15 mouse cellular contexts compared by ENCODE assay signal in the genomic region with DNA sequence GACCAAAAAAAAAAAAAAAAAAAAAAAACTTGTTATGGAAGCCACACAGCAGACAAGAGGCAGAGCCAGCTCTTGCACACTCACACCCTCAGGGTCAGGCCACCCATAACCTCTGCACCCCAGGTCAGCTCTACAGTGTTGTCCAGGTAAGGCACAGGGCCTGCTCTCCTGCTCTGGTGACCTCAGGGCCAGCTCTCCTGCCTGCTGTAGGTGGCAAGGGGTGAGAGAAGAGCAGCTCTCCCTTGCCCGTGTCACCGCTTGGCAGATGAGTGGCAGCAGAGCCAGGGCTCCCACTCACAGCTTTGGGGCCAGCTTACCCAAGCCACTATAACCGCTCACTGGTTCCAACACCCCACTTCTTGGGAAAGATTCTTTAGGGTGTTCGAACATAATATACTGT. TPM values are rescaled to one million over a fixed set of nuclear protein-coding genes. Genes with fewer than 3 reads are reported as not detected.
"Had no signal": no experiment of that assay in that cellular context is flagged by ENCODE, and none has a peak within 500 bp of the region (broad histone marks: within the 10 kb centered on the region; RNA-seq: fewer than 3 reads in every experiment).

No protein-coding gene starts in this region.

- H3K27me3 ChIP-seq: neural tube, embryonic 15.5 days; stomach, embryonic 15.5 days had no signal

- DNase-seq: retina, postnatal 1 day; right cerebral cortex, adult 18-20 months; right cerebral cortex, postnatal 14 days; right cerebral cortex, postnatal 25 days; right cerebral cortex, postnatal 4 days; spleen, adult 18-20 months; thymus, adult 18-20 months; thymus, adult 2 months; thymus, postnatal 14 days; thymus, postnatal 25 days; thymus, postnatal 36 days; thymus, postnatal 4 days had no signal

- H3K9me3 ChIP-seq: neural tube, embryonic 15.5 days; stomach, embryonic 15.5 days had no signal

- H3K36me3 ChIP-seq: neural tube, embryonic 15.5 days; stomach, embryonic 15.5 days had no signal

- H3K4me3 ChIP-seq: neural tube, embryonic 15.5 days; stomach, embryonic 15.5 days had no signal

- H3K4me1 ChIP-seq: neural tube, embryonic 15.5 days; stomach, embryonic 15.5 days had no signal

RNA-seq across cellular contexts. Expression of a gene that starts 25.6 kb away (rescaled TPM):
- total RNA-seq: neutrophil, adult 5-6 weeks had no signal
